Mouse (Mus musculus): ENCODE measurements around the gene Opn1mw. TPM values are rescaled to one million over a fixed set of nuclear protein-coding genes. Genes with fewer than 3 reads are reported as not detected.

Opn1mw gene
- polyA plus RNA-seq, 1 experiment from 2014 or later = not detected

DNA sequence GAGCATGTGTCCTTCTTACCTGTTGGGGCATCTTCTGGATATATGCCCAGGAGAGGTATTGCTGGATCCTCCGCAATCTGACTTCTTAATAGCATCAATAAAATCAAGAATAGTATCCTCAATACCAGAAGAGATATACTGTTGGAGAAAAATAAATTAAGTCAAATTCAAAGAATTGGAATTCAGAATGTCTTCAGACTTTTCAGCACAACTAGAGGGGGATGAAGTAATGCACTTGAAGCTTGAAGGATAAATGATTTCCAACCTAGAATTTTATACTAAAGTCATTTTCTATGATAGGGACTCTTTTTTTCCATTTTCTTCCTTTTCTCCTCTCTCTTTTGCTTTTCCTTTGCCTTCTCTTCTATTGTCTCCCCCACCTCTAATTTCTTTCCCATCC is 40.5 kb downstream of the Opn1mw start, which contains the start of gene Tex28:
TSS of gene Tex28 (minus strand) at position 101 of the 400 bp plus-strand sequence.
- Histone ChIP-seq H3K27me3 (replicated peaks) (no peaks in the 10 kb centered on the region), H3K4me3 (replicated peaks) (no peak within 1 kb of the TSS), H3K36me3 (no peaks in the 10 kb centered on the region), H3K4me2 (replicated peaks) (no peak within 1 kb of the TSS), H3K9me3 (no peaks in the 10 kb centered on the region), H3K4me1 (replicated peaks) (no peaks in the 10 kb centered on the region), H3K27ac (no peak within 1 kb of the TSS), H3K9ac (no peak within 1 kb of the TSS)
- 76% methylated on average over 1 of the region's 1 CpGs for WGBS
- ATAC-seq = no peak

DNA sequence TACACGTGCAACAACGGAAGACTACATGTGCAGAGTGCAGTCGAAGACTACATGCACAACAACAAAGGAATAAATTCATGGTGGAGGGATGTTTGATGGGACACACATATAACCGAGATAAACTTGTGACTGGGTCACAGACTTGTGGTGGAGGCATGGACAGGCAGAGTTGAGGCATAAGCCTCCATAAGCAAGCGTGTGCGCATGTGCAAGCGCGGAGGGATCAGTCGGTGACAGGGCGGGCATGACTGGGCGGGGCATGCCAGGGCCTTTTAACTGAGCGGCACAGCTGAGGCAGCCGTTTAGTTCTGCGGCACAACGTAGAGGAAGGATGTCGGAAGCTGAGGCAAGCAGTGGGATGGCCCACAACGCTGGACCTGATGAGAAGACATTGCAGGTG is 49.7 kb downstream of the Opn1mw start, which contains the start of gene Tktl1:
TSS of gene Tktl1 (plus strand) at position 301 of the 400 bp plus-strand sequence.
- no peaks in the 10 kb centered on the region for H3K36me3 ChIP-seq

More for the DNA sequence above, 49.7 kb downstream of the Opn1mw start, which contains the start of gene Tktl1:
- Histone ChIP-seq H3K9me3 (no peaks in the 10 kb centered on the region), H3K4me1 (replicated peaks) (no peaks in the 10 kb centered on the region), H3K9ac (no peak within 1 kb of the TSS), H3K4me2 (replicated peaks) (no peak within 1 kb of the TSS), H3K27ac (no peak within 1 kb of the TSS), H3K4me3 (replicated peaks) (no peak within 1 kb of the TSS), H3K27me3 (replicated peaks) (no peaks in the 10 kb centered on the region)
- 90% methylated on average over 17 of the region's 17 CpGs for WGBS
- ATAC-seq = no peak

Other genes starting within 250 kb of the Opn1mw start
- 0.05 and 0.25 TPM in 2 replicates for gene Avpr2, start 235.4 kb upstream of the Opn1mw start, polyA plus RNA-seq (2015; fragmentation: Nextera tagmentation; extraction: Ambion mirVana)
- gene L1cam, start 231.4 kb upstream of the Opn1mw start, polyA plus RNA-seq (2015; fragmentation: Nextera tagmentation; extraction: Ambion mirVana) = 9.0 and 9.4 TPM in 2 replicates
- gene Arhgap4, start 205.6 kb upstream of the Opn1mw start, polyA plus RNA-seq (2015; fragmentation: Nextera tagmentation; extraction: Ambion mirVana) = 3.7 and 4.1 TPM in 2 replicates
- 163 and 169 TPM in 2 replicates for gene Naa10, start 205.5 kb upstream of the Opn1mw start, polyA plus RNA-seq (2015; fragmentation: Nextera tagmentation; extraction: Ambion mirVana)
- 154 and 197 TPM in 2 replicates for gene Renbp, start 196.6 kb upstream of the Opn1mw start, polyA plus RNA-seq (2015; fragmentation: Nextera tagmentation; extraction: Ambion mirVana)
- 43.0 and 45.6 TPM in 2 replicates for gene Hcfc1, start 161.1 kb upstream of the Opn1mw start, polyA plus RNA-seq (2015; fragmentation: Nextera tagmentation; extraction: Ambion mirVana)
- 53.9 and 64.9 TPM in 2 replicates for gene Irak1, start 103.5 kb upstream of the Opn1mw start, polyA plus RNA-seq (2015; fragmentation: Nextera tagmentation; extraction: Ambion mirVana)
- gene Mecp2, start 7.9 kb downstream of the Opn1mw start, polyA plus RNA-seq (2015; fragmentation: Nextera tagmentation; extraction: Ambion mirVana) = 10.7 and 10.9 TPM in 2 replicates
- not detected in 2 replicates for gene Tex28, start 40.4 kb downstream of the Opn1mw start, polyA plus RNA-seq (2015; fragmentation: Nextera tagmentation; extraction: Ambion mirVana)
- gene Tktl1, start 49.8 kb downstream of the Opn1mw start, polyA plus RNA-seq (2015; fragmentation: Nextera tagmentation; extraction: Ambion mirVana) = not detected in 2 replicates
- 274 and 316 TPM in 2 replicates for gene Flna, start 122.4 kb downstream of the Opn1mw start, polyA plus RNA-seq (2015; fragmentation: Nextera tagmentation; extraction: Ambion mirVana)
- 21.7 and 25.7 TPM in 2 replicates for gene Emd, start 127.2 kb downstream of the Opn1mw start, polyA plus RNA-seq (2015; fragmentation: Nextera tagmentation; extraction: Ambion mirVana)
- 818 and 879 TPM in 2 replicates for gene Rpl10, start 143.3 kb downstream of the Opn1mw start, polyA plus RNA-seq (2015; fragmentation: Nextera tagmentation; extraction: Ambion mirVana)
- 74.9 and 81.1 TPM in 2 replicates for gene Taz, start 154.4 kb downstream of the Opn1mw start, polyA plus RNA-seq (2015; fragmentation: Nextera tagmentation; extraction: Ambion mirVana)
- 11.0 TPM in 2 replicates for gene Dnase1l1, start 154.9 kb downstream of the Opn1mw start, polyA plus RNA-seq (2015; fragmentation: Nextera tagmentation; extraction: Ambion mirVana)
- gene Atp6ap1, start 169.6 kb downstream of the Opn1mw start, polyA plus RNA-seq (2015; fragmentation: Nextera tagmentation; extraction: Ambion mirVana) = 120 and 126 TPM in 2 replicates
- gene Gdi1, start 177.5 kb downstream of the Opn1mw start, polyA plus RNA-seq (2015; fragmentation: Nextera tagmentation; extraction: Ambion mirVana) = 158 and 168 TPM in 2 replicates
- gene Fam50a, start 185.6 kb downstream of the Opn1mw start, polyA plus RNA-seq (2015; fragmentation: Nextera tagmentation; extraction: Ambion mirVana) = 58.8 and 60.0 TPM in 2 replicates
- 7.3 and 8.5 TPM in 2 replicates for gene Plxna3, start 201.6 kb downstream of the Opn1mw start, polyA plus RNA-seq (2015; fragmentation: Nextera tagmentation; extraction: Ambion mirVana)
- gene Lage3, start 226.2 kb downstream of the Opn1mw start, polyA plus RNA-seq (2015; fragmentation: Nextera tagmentation; extraction: Ambion mirVana) = 91.5 and 104 TPM in 2 replicates
- 65.1 and 66.8 TPM in 2 replicates for gene Ubl4a, start 245.8 kb downstream of the Opn1mw start, polyA plus RNA-seq (2015; fragmentation: Nextera tagmentation; extraction: Ambion mirVana)
- 15.9 and 16.6 TPM in 2 replicates for gene Slc10a3, start 245.9 kb downstream of the Opn1mw start, polyA plus RNA-seq (2015; fragmentation: Nextera tagmentation; extraction: Ambion mirVana)